Mouse (Mus musculus): ENCODE results near the gene Nle1. TPM values are rescaled to one million over a fixed set of nuclear protein-coding genes. Genes with fewer than 3 reads are reported as not detected.

Gene Nle1
- polyA plus RNA-seq (2016; fragmentation: Nextera tagmentation; extraction: Ambion mirVana), result 30.6 and 30.7 TPM in 2 replicates

DNA sequence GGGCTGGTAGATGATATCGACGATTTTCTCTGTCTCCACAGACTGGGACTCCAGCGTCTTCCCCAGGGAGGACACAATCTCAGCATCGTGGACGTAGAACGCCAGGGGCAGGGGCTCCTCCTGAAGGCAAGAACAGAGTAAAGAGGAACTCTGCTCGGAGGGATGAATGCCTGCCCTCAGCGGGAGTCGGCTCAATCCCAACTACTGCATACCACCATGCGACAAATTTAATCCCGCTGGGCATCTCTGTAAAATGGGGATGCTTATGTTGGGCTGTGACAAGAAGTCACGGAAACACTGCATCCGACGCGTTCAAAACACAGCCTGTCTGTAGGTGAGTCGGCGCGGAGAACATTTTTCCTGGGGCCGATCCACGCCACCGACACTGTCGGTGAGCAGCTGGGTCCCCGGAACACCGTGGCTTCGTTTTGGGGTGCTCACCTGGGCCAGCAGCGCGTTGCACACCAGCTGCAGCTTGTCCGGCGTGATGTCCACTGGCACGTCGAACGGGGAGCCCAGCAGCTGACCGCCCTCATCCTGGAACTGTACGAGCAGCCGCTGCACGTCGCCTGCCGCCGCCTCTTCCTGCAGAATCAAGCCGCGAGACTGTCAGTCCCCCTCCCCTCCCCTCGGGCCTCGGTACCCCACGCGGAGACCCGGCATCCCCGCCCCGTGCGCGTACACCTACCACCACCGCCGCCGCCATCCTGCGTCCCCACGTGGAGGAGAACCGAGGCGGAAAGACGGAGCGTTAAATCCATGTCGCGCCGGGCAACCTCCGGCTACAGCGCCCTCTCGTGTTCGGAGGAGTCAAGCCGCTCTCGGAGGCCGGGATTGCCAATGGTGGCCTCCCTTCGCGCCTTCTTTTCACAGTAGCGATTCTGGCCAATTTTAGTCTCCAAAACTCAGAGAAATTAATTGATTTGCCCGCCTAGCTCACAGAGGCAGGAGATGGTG, at the start of gene Nle1:
Gene Nle1, minus strand, starts transcription at position 761 of the 957 bp plus-strand sequence.
- no peaks in the 10 kb centered on the region for H3K9me3 ChIP-seq (replicated peaks)
- H3K9ac ChIP-seq, result peak within 1 kb of the TSS; percentile 81
- peaks cover 41% of the 10 kb centered on the region for H3K36me3 ChIP-seq
- WGBS (ENCODE audit: insufficient replicate concordance), result 1% methylated on average over 73 of the region's 73 CpGs
- peak within 1 kb of the TSS; percentile 90 for H3K4me2 ChIP-seq
- H3K27ac ChIP-seq, result peak within 1 kb of the TSS; percentile 11; the same call in 1 of the 2 replicates
- peak within 1 kb of the TSS; percentile 78 for H3K4me3 ChIP-seq
- peak; percentile 69 for ATAC-seq
- peaks cover 44% of the 10 kb centered on the region for H3K4me1 ChIP-seq
- H3K27me3 ChIP-seq (replicated peaks), result peaks cover 28% of the 10 kb centered on the region

GRCm38 (mm10) chr11:82956925-82957324, 48.7 kb upstream of the Nle1 start:
- Histone ChIP-seq H3K4me1 (peaks cover 5% of the 10 kb centered on the region), H3K9me3 (replicated peaks) (no peaks in the 10 kb centered on the region), H3K27ac (no peak overlapping the region), H3K9ac (no peak overlapping the region), H3K4me3 (no peak overlapping the region), H3K36me3 (no peaks in the 10 kb centered on the region), H3K4me2 (no peak overlapping the region), H3K27me3 (replicated peaks) (peaks cover 74% of the 10 kb centered on the region)
- WGBS (ENCODE audit: insufficient replicate concordance), result 45% methylated on average over 10 of the region's 10 CpGs
- no peak for ATAC-seq

GRCm38 (mm10) chr11:82954631-82955030, 46.4 kb upstream of the Nle1 start:
- WGBS (ENCODE audit: insufficient replicate concordance), result 58% methylated on average over 6 of the region's 6 CpGs
- no peak overlapping the region for H3K4me3 ChIP-seq
- peaks cover 12% of the 10 kb centered on the region for H3K4me1 ChIP-seq
- H3K9me3 ChIP-seq (replicated peaks), result no peaks in the 10 kb centered on the region
- no peak overlapping the region for H3K4me2 ChIP-seq
- no peaks in the 10 kb centered on the region for H3K36me3 ChIP-seq
- ATAC-seq, result no peak
- no peak overlapping the region for H3K9ac ChIP-seq
- no peak overlapping the region for H3K27ac ChIP-seq
- peaks cover 85% of the 10 kb centered on the region for H3K27me3 ChIP-seq (replicated peaks)

- Histone ChIP-seq H3K9me3 (replicated peaks) (no peaks in the 10 kb centered on the region), H3K4me2 (peak overlapping the region; percentile 47), H3K27me3 (replicated peaks) (peaks cover 89% of the 10 kb centered on the region), H3K36me3 (no peaks in the 10 kb centered on the region), H3K27ac (no peak overlapping the region), H3K4me1 (peaks cover 12% of the 10 kb centered on the region), H3K9ac (no peak overlapping the region), H3K4me3 (no peak overlapping the region)
- 27% methylated on average over 9 of the region's 9 CpGs for WGBS (ENCODE audit: insufficient replicate concordance)
- no peak for ATAC-seq
These were observed 44.7 kb upstream of the Nle1 start for GRCm38 (mm10) chr11:82952612-82953542.

GRCm38 (mm10) chr11:82951865-82952611, 43.8 kb upstream of the Nle1 start:
- Histone ChIP-seq H3K27me3 (replicated peaks) (peaks cover 81% of the 10 kb centered on the region), H3K9ac (no peak overlapping the region), H3K9me3 (replicated peaks) (no peaks in the 10 kb centered on the region), H3K27ac (no peak overlapping the region), H3K4me2 (peak overlapping the region; percentile 47), H3K36me3 (no peaks in the 10 kb centered on the region), H3K4me1 (peaks cover 12% of the 10 kb centered on the region), H3K4me3 (peak overlapping the region; percentile 16; the same call in 1 of the 2 replicates)
- 3% methylated on average over 28 of the region's 28 CpGs for WGBS (ENCODE audit: insufficient replicate concordance)
- ATAC-seq, result no peak

DNA sequence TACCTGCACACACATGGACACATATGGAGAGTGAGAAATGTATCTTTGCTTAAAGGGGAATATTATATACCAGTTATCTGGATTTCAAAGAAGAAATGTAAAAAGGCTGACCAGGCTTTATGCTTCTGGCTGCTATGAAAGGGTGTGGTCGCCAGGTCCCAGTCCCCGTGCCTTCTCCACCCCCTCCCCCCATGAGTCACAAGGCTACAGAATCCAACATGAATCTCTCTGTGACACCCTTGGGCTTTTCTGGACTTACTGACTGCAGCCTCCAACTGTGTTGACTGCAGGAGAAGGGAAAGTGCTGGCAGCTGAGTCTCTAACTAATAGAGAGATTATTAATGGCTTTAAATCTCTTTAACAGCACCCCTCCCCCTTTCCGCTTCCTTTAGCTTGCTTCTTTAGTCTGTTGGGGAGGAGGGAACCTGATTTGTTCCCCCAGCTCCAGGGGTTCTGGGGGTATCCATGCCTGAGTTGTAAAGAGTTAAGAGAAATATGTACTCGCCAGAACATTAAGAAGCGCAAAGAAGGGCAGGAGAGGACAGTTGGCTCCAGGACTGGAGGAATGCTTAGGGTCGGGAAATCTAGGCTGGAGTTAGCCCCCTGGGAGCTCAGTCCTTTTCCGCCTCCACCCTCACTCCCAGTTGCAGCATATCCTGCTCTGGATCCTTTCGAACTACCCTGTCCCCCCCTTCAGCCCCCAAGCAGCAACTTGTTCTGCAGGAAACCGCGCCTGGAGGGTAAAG, 42.7 kb upstream of the Nle1 start, which contains the start of gene Slfn5:
Gene Slfn5, plus strand, starts transcription at position 614 of the 746 bp plus-strand sequence.
- no peak within 1 kb of the TSS for H3K27ac ChIP-seq
- H3K4me2 ChIP-seq, result peak within 1 kb of the TSS; percentile 47
- H3K9me3 ChIP-seq (replicated peaks), result no peaks in the 10 kb centered on the region
- H3K36me3 ChIP-seq, result no peaks in the 10 kb centered on the region
- WGBS (ENCODE audit: insufficient replicate concordance), result 11% methylated on average over 10 of the region's 10 CpGs
- no peak within 1 kb of the TSS for H3K9ac ChIP-seq
- no peak for ATAC-seq
- H3K27me3 ChIP-seq (replicated peaks), result peaks cover 75% of the 10 kb centered on the region
- H3K4me3 ChIP-seq, result peak within 1 kb of the TSS; percentile 16; the same call in 1 of the 2 replicates
- H3K4me1 ChIP-seq, result peaks cover 12% of the 10 kb centered on the region

- Histone ChIP-seq H3K27me3 (replicated peaks) (peaks cover 64% of the 10 kb centered on the region), H3K4me1 (peaks cover 12% of the 10 kb centered on the region), H3K27ac (no peak overlapping the region), H3K9ac (no peak overlapping the region), H3K4me2 (no peak overlapping the region), H3K36me3 (no peaks in the 10 kb centered on the region), H3K4me3 (no peak overlapping the region), H3K9me3 (replicated peaks) (no peaks in the 10 kb centered on the region)
- ATAC-seq, result no peak
- 46% methylated on average over 9 of the region's 9 CpGs for WGBS (ENCODE audit: insufficient replicate concordance)
These were observed 40.8 kb upstream of the Nle1 start for GRCm38 (mm10) chr11:82949036-82949435.

GRCm38 (mm10) chr11:82947457-82947856, 39.2 kb upstream of the Nle1 start:
- Histone ChIP-seq H3K27me3 (replicated peaks) (peaks cover 61% of the 10 kb centered on the region), H3K9me3 (replicated peaks) (no peaks in the 10 kb centered on the region), H3K9ac (no peak overlapping the region), H3K4me1 (peaks cover 12% of the 10 kb centered on the region), H3K27ac (no peak overlapping the region), H3K4me2 (no peak overlapping the region), H3K36me3 (no peaks in the 10 kb centered on the region), H3K4me3 (no peak overlapping the region)
- no peak for ATAC-seq
- WGBS (ENCODE audit: insufficient replicate concordance), result 44% methylated on average over 4 of the region's 4 CpGs

DNA sequence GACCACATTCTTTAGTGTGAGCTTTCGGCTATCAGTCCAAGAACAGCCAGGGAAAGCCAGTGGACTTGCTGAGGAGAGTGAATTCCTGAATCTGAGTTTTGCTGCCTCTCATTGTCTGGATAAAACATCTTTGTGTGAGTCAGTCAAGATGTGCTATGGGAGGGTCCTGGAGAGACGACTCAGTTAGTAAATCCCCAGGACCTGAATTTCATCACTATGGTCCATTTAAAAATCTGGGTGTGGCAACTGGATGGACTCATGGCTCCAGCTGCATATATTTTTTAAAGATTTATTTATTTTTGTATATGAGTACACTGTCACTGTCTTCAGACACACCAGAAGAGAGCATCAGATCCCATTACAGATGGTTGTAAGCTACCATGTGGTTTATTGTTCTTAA, 37.4 kb upstream of the Nle1 start:
- no peak overlapping the region for H3K27ac ChIP-seq
- no peak overlapping the region for H3K4me3 ChIP-seq
- no peaks in the 10 kb centered on the region for H3K4me1 ChIP-seq
- 21% methylated on average over 2 of the region's 2 CpGs for WGBS (ENCODE audit: insufficient replicate concordance)
- peaks cover 53% of the 10 kb centered on the region for H3K27me3 ChIP-seq (replicated peaks)
- H3K4me2 ChIP-seq, result no peak overlapping the region
- no peaks in the 10 kb centered on the region for H3K9me3 ChIP-seq (replicated peaks)
- H3K9ac ChIP-seq, result no peak overlapping the region
- ATAC-seq, result no peak
- H3K36me3 ChIP-seq, result no peaks in the 10 kb centered on the region

GRCm38 (mm10) chr11:82943336-82943735, 35.1 kb upstream of the Nle1 start:
- Histone ChIP-seq H3K36me3 (no peaks in the 10 kb centered on the region), H3K27me3 (replicated peaks) (peaks cover 42% of the 10 kb centered on the region), H3K9me3 (replicated peaks) (no peaks in the 10 kb centered on the region), H3K4me2 (no peak overlapping the region), H3K27ac (no peak overlapping the region), H3K9ac (no peak overlapping the region), H3K4me3 (no peak overlapping the region), H3K4me1 (no peaks in the 10 kb centered on the region)
- ATAC-seq, result no peak
- 52% methylated on average over 6 of the region's 6 CpGs for WGBS (ENCODE audit: insufficient replicate concordance)

GRCm38 (mm10) chr11:82933186-82933585, 25.0 kb upstream of the Nle1 start:
- H3K4me2 ChIP-seq, result peak overlapping the region; percentile 68
- H3K27ac ChIP-seq, result no peak overlapping the region
- no peaks in the 10 kb centered on the region for H3K4me1 ChIP-seq
- H3K36me3 ChIP-seq, result no peaks in the 10 kb centered on the region
- peaks cover 98% of the 10 kb centered on the region for H3K27me3 ChIP-seq (replicated peaks)
- H3K4me3 ChIP-seq, result peak overlapping the region; percentile 48
- no peak for ATAC-seq
- H3K9ac ChIP-seq, result no peak overlapping the region
- WGBS (ENCODE audit: insufficient replicate concordance), result 3% methylated on average over 29 of the region's 29 CpGs
- no peaks in the 10 kb centered on the region for H3K9me3 ChIP-seq (replicated peaks)

Data from liver, embryonic 12.5 days (tissue).